In genomic region chr1:38876671-38877382, GRCm38 (mm10) we compare ENCODE assay signal across 15 mouse cellular contexts. TPM values are rescaled to one million over a fixed set of nuclear protein-coding genes. Genes with fewer than 3 reads are reported as not detected.
A peak's percentile ranks its signal among the peaks of the same experiment; 100 is the strongest.
DNase-seq lines count a peak whose midpoint lies in the region; ATAC-seq lines count a peak whose summit lies in the region.
"Had no signal": no experiment of that assay in that cellular context is flagged by ENCODE, and none has a peak within 500 bp of the region (broad histone marks: within the 10 kb centered on the region; RNA-seq: fewer than 3 reads in every experiment).

No protein-coding gene starts in this region.

- H3K4me3 ChIP-seq in forebrain, embryonic 16.5 days (replicated peaks; ENCODE audit: low read length): no peak overlapping the region
- H3K4me3 ChIP-seq: liver, embryonic 15.5 days; megakaryocyte, embryonic 14.5 days had no signal

- peak; percentile 16 to 27 for DNase-seq in cerebellum, adult 18-20 months
- DNase-seq in cerebellum, adult 9-10 months: no peak
- peak; percentile 24 for DNase-seq in Muller cell, postnatal 12 days (ENCODE audit: inconsistent ontology term)
- peak; percentile 87 for DNase-seq in retina, postnatal 1 day
- no peak for DNase-seq in right cerebral cortex, postnatal 10 days (ENCODE audit: low spot score in 2 of 2)
- no peak for DNase-seq in embryo, embryonic 11 days
- no peak for DNase-seq in layer of hippocampus, postnatal 10 days (ENCODE audit: low spot score in 2 of 2)
- DNase-seq: heart, adult 18-20 months; heart, postnatal 36 days; kidney, adult 2 months; left cerebral cortex, postnatal 4 days; right cerebral cortex, postnatal 4 days had no signal

- no peak overlapping the region; the same call in 1 of the 2 replicates for H3K27ac ChIP-seq in forebrain, embryonic 16.5 days (ENCODE audit: low read length)
- H3K27ac ChIP-seq: liver, embryonic 15.5 days had no signal

- H3K9ac ChIP-seq in forebrain, embryonic 16.5 days (replicated peaks; ENCODE audit: low read depth, low read length): no peak overlapping the region
- H3K9ac ChIP-seq: liver, embryonic 15.5 days had no signal

- H3K4me2 ChIP-seq in forebrain, embryonic 16.5 days (ENCODE audit: low read length): no peak overlapping the region
- H3K4me2 ChIP-seq: liver, embryonic 15.5 days had no signal

- no peaks in the 10 kb centered on the region for H3K27me3 ChIP-seq in forebrain, embryonic 16.5 days (replicated peaks; ENCODE audit: control insufficient read depth, insufficient read depth, low read length)
- H3K27me3 ChIP-seq: liver, embryonic 15.5 days had no signal

- peak; percentile 43; the same call in 1 of the 2 replicates for ATAC-seq in forebrain, embryonic 16.5 days

- H3K9me3 ChIP-seq in forebrain, embryonic 16.5 days (ENCODE audit: control insufficient read depth, low read length): no peaks in the 10 kb centered on the region
- H3K9me3 ChIP-seq: liver, embryonic 15.5 days; megakaryocyte, embryonic 14.5 days had no signal

- no peaks in the 10 kb centered on the region; the same call in 1 of the 2 replicates for H3K4me1 ChIP-seq in forebrain, embryonic 16.5 days (replicated peaks; ENCODE audit: control insufficient read depth, insufficient read depth, low read length)
- H3K4me1 ChIP-seq: liver, embryonic 15.5 days; megakaryocyte, embryonic 14.5 days had no signal

- H3K36me3 ChIP-seq in forebrain, embryonic 16.5 days (ENCODE audit: control insufficient read depth, insufficient read depth): peaks cover 11% of the 10 kb centered on the region
- H3K36me3 ChIP-seq: liver, embryonic 15.5 days had no signal

- WGBS in forebrain, embryonic 16.5 days: 50% methylated on average over 5 of the region's 5 CpGs

RNA-seq across cellular contexts. Expression of gene Chst10, which starts 21.1 kb away (rescaled TPM):
- 47.1 and 55.8 TPM in 2 replicates for polyA plus RNA-seq in forebrain, embryonic 16.5 days (2015; fragmentation: Nextera tagmentation; extraction: Ambion mirVana)
- total RNA-seq in layer of hippocampus, postnatal 10 days (2021): 10 to 100 TPM; 53.0 to 58.5 TPM

RNA-seq across cellular contexts. Expression of gene Lonrf2, which starts 40.3 kb away (rescaled TPM):
- polyA plus RNA-seq in forebrain, embryonic 16.5 days (2015; fragmentation: Nextera tagmentation; extraction: Ambion mirVana): 13.0 and 16.7 TPM in 2 replicates
- 100 to 1,000 TPM; 122 TPM for total RNA-seq in layer of hippocampus, postnatal 10 days (2021)

Comparison
In these comparisons a context has a peak if more than half of its experiments do, and no peak if none do; other contexts are left out.
1. DNase-seq: peak in cerebellum, adult 18-20 months (2 of 2), Muller cell, postnatal 12 days (single experiment) and retina, postnatal 1 day (single experiment); none in cerebellum, adult 9-10 months (single experiment), right cerebral cortex, postnatal 10 days (0 of 2), embryo, embryonic 11 days (single experiment) and layer of hippocampus, postnatal 10 days (0 of 2).